ENCODE assay signal across 17 mouse cellular contexts in the genomic region with DNA sequence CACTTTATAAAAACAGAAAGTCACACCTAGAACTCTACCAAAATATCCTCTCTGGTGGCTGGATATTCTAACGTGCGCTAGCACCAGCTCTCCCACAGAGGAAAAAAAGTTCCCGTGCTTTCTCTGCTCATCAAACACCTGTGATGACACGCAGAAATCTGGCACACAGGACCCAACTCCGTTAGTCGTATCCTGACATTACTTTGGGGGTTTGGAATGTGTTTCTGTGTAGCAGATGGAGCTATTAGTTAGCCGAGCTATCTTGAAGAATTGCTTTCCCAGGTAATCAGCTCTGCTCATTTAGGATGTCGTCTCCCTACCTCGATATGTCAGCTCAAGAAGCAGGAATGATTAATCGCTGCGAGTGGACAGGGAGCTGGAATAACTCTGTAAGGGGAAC.
"Had no signal": no experiment of that assay in that cellular context is flagged by ENCODE, and none has a peak within 500 bp of the region (broad histone marks: within the 10 kb centered on the region; RNA-seq: fewer than 3 reads in every experiment).

No protein-coding gene starts in this region.

- H3K36me3 ChIP-seq: lung, embryonic 15.5 days; midbrain, embryonic 13.5 days; midbrain, embryonic 15.5 days; neural tube, embryonic 12.5 days; stomach, embryonic 15.5 days had no signal

- H3K27ac ChIP-seq: lung, embryonic 15.5 days; macrophage; midbrain, embryonic 13.5 days; midbrain, embryonic 15.5 days; neural tube, embryonic 12.5 days; stomach, embryonic 15.5 days; stomach, postnatal 0 days had no signal

- H3K9ac ChIP-seq: lung, embryonic 15.5 days; midbrain, embryonic 13.5 days; midbrain, embryonic 15.5 days; neural tube, embryonic 12.5 days; stomach, embryonic 15.5 days had no signal

- DNase-seq: lung, adult 2 months; lung, postnatal 14 days; lung, postnatal 36 days; right cerebral cortex, postnatal 14 days; thymus, adult 2 months; thymus, postnatal 25 days; thymus, postnatal 4 days had no signal

- H3K4me3 ChIP-seq: lung, embryonic 15.5 days; megakaryocyte, embryonic 14.5 days; midbrain, embryonic 13.5 days; midbrain, embryonic 15.5 days; neural tube, embryonic 12.5 days; stomach, embryonic 15.5 days had no signal

- H3K4me1 ChIP-seq: megakaryocyte, embryonic 14.5 days; stomach, embryonic 15.5 days had no signal

- ATAC-seq: lung, postnatal 0 days; midbrain, embryonic 13.5 days; midbrain, embryonic 15.5 days had no signal

- H3K9me3 ChIP-seq: lung, embryonic 15.5 days; midbrain, embryonic 13.5 days; midbrain, embryonic 15.5 days; neural tube, embryonic 12.5 days; stomach, embryonic 15.5 days had no signal

- H3K27me3 ChIP-seq: lung, embryonic 15.5 days; megakaryocyte, embryonic 14.5 days; midbrain, embryonic 13.5 days; midbrain, embryonic 15.5 days; stomach, embryonic 15.5 days had no signal

- H3K4me2 ChIP-seq: lung, embryonic 15.5 days; midbrain, embryonic 11.5 days; midbrain, embryonic 13.5 days; midbrain, embryonic 15.5 days; neural tube, embryonic 12.5 days; stomach, embryonic 15.5 days had no signal
